Mouse (Mus musculus): ENCODE data around the gene Dus3l. TPM values are rescaled to one million over a fixed set of nuclear protein-coding genes. Genes with fewer than 3 reads are reported as not detected.

The Dus3l gene
- polyA plus RNA-seq, 1 experiment = 81.7 TPM

GRCm38 (mm10) chr17:56727029-56727649 is 37.4 kb upstream of the Dus3l start:
- Histone ChIP-seq H3K4me3 (replicated peaks; ENCODE audit: extremely low read depth, low read depth, low read length) (no peak overlapping the region), H3K4me1 (ENCODE audit: control insufficient read depth, insufficient read depth, low read length) (no peaks in the 10 kb centered on the region)
- DNase-seq = no peak
- 35% methylated on average over 7 of the region's 7 CpGs for WGBS
- TF ChIP-seq CTCF (IDR thresholded peaks at IDR 0.05; ENCODE audit: insufficient read depth, low read length) = no peak
- TF ChIP-seq POLR2A (IDR thresholded peaks at IDR 0.05; ENCODE audit: borderline replicate concordance, extremely low read depth, low read depth, low read length) = no peak

GRCm38 (mm10) chr17:56727659-56728058 is 36.9 kb upstream of the Dus3l start:
- WGBS = 15% methylated on average over 12 of the region's 12 CpGs
- TF ChIP-seq CTCF (IDR thresholded peaks at IDR 0.05; ENCODE audit: insufficient read depth, low read length) (no peak), POLR2A (IDR thresholded peaks at IDR 0.05; ENCODE audit: borderline replicate concordance, extremely low read depth, low read depth, low read length) (no peak)
- Histone ChIP-seq H3K4me1 (ENCODE audit: control insufficient read depth, insufficient read depth, low read length) (no peaks in the 10 kb centered on the region), H3K4me3 (replicated peaks; ENCODE audit: extremely low read depth, low read depth, low read length) (no peak overlapping the region)
- DNase-seq = no peak

GRCm38 (mm10) chr17:56728117-56728516 is 36.4 kb upstream of the Dus3l start:
- Histone ChIP-seq H3K4me1 (ENCODE audit: control insufficient read depth, insufficient read depth, low read length) (no peaks in the 10 kb centered on the region), H3K4me3 (replicated peaks; ENCODE audit: extremely low read depth, low read depth, low read length) (no peak overlapping the region)
- DNase-seq = no peak
- TF ChIP-seq POLR2A (IDR thresholded peaks at IDR 0.05; ENCODE audit: borderline replicate concordance, extremely low read depth, low read depth, low read length) = no peak
- WGBS = 6% methylated on average over 12 of the region's 12 CpGs

GRCm38 (mm10) chr17:56729151-56729550 is 35.4 kb upstream of the Dus3l start:
- Histone ChIP-seq H3K4me1 (ENCODE audit: control insufficient read depth, insufficient read depth, low read length) (no peaks in the 10 kb centered on the region), H3K4me3 (replicated peaks; ENCODE audit: extremely low read depth, low read depth, low read length) (no peak overlapping the region)
- no peak for TF ChIP-seq POLR2A (IDR thresholded peaks at IDR 0.05; ENCODE audit: borderline replicate concordance, extremely low read depth, low read depth, low read length)
- no peak for TF ChIP-seq CTCF (IDR thresholded peaks at IDR 0.05; ENCODE audit: insufficient read depth, low read length)
- 46% methylated on average over 6 of the region's 6 CpGs for WGBS
- no peak for DNase-seq

- 68% methylated on average over 2 of the region's 2 CpGs for WGBS
- no peaks in the 10 kb centered on the region for H3K4me1 ChIP-seq (ENCODE audit: control insufficient read depth, insufficient read depth, low read length)
- TF ChIP-seq CTCF (IDR thresholded peaks at IDR 0.05; ENCODE audit: insufficient read depth, low read length) (no peak), POLR2A (IDR thresholded peaks at IDR 0.05; ENCODE audit: borderline replicate concordance, extremely low read depth, low read depth, low read length) (no peak)
- no peak overlapping the region for H3K4me3 ChIP-seq (replicated peaks; ENCODE audit: extremely low read depth, low read depth, low read length)
- DNase-seq = no peak
These were observed 34.9 kb upstream of the Dus3l start for GRCm38 (mm10) chr17:56729656-56730055.

GRCm38 (mm10) chr17:56736534-56736933 is 28.0 kb upstream of the Dus3l start:
- WGBS = 46% methylated on average over 8 of the region's 8 CpGs
- Histone ChIP-seq H3K4me3 (replicated peaks; ENCODE audit: extremely low read depth, low read depth, low read length) (no peak overlapping the region), H3K4me1 (ENCODE audit: control insufficient read depth, insufficient read depth, low read length) (no peaks in the 10 kb centered on the region)
- no peak for TF ChIP-seq POLR2A (IDR thresholded peaks at IDR 0.05; ENCODE audit: borderline replicate concordance, extremely low read depth, low read depth, low read length)
- peak; percentile 30; the same call in 1 of the 2 replicates for TF ChIP-seq CTCF (IDR thresholded peaks at IDR 0.05; ENCODE audit: insufficient read depth, low read length)
- no peak for DNase-seq

GRCm38 (mm10) chr17:56738221-56738620 is 26.3 kb upstream of the Dus3l start:
- no peaks in the 10 kb centered on the region for H3K4me1 ChIP-seq (ENCODE audit: control insufficient read depth, insufficient read depth, low read length)
- 71% methylated on average over 10 of the region's 10 CpGs for WGBS
- no peak overlapping the region for H3K4me3 ChIP-seq (replicated peaks; ENCODE audit: extremely low read depth, low read depth, low read length)
- TF ChIP-seq CTCF (IDR thresholded peaks at IDR 0.05; ENCODE audit: insufficient read depth, low read length) (no peak), POLR2A (IDR thresholded peaks at IDR 0.05; ENCODE audit: borderline replicate concordance, extremely low read depth, low read depth, low read length) (no peak)
- no peak for DNase-seq

- H3K4me3 ChIP-seq (replicated peaks; ENCODE audit: extremely low read depth, low read depth, low read length) = no peak overlapping the region
- no peak for DNase-seq
- WGBS = 72% methylated on average over 17 of the region's 17 CpGs
- TF ChIP-seq CTCF (IDR thresholded peaks at IDR 0.05; ENCODE audit: insufficient read depth, low read length) (no peak), POLR2A (IDR thresholded peaks at IDR 0.05; ENCODE audit: borderline replicate concordance, extremely low read depth, low read depth, low read length) (no peak)
- no peaks in the 10 kb centered on the region for H3K4me1 ChIP-seq (ENCODE audit: control insufficient read depth, insufficient read depth, low read length)
These were observed 24.3 kb upstream of the Dus3l start for GRCm38 (mm10) chr17:56740118-56740787.

- Histone ChIP-seq H3K4me1 (ENCODE audit: control insufficient read depth, insufficient read depth, low read length) (no peaks in the 10 kb centered on the region), H3K4me3 (replicated peaks; ENCODE audit: extremely low read depth, low read depth, low read length) (no peak overlapping the region)
- DNase-seq = no peak
- TF ChIP-seq POLR2A (IDR thresholded peaks at IDR 0.05; ENCODE audit: borderline replicate concordance, extremely low read depth, low read depth, low read length) (no peak), CTCF (IDR thresholded peaks at IDR 0.05; ENCODE audit: insufficient read depth, low read length) (no peak)
- whole genome bisulfite sequencing = 70% methylated on average over 17 of the region's 17 CpGs
These were observed 23.8 kb upstream of the Dus3l start for GRCm38 (mm10) chr17:56740788-56741160.

- WGBS = 31% methylated on average over 5 of the region's 5 CpGs
- DNase-seq = no peak
- Histone ChIP-seq H3K4me1 (ENCODE audit: control insufficient read depth, insufficient read depth, low read length) (no peaks in the 10 kb centered on the region), H3K4me3 (replicated peaks; ENCODE audit: extremely low read depth, low read depth, low read length) (no peak overlapping the region)
- TF ChIP-seq POLR2A (IDR thresholded peaks at IDR 0.05; ENCODE audit: borderline replicate concordance, extremely low read depth, low read depth, low read length) (no peak), CTCF (IDR thresholded peaks at IDR 0.05; ENCODE audit: insufficient read depth, low read length) (no peak)
These were observed 20.4 kb upstream of the Dus3l start for GRCm38 (mm10) chr17:56744173-56744572.

All from lung, adult 2 months (tissue).